17 mouse cellular contexts compared by ENCODE assay signal in genomic region chr10:110701276-110701675, GRCm38 (mm10).
"Had no signal": no experiment of that assay in that cellular context is flagged by ENCODE, and none has a peak within 500 bp of the region (broad histone marks: within the 10 kb centered on the region; RNA-seq: fewer than 3 reads in every experiment).

No protein-coding gene starts in this region.

- H3K9ac ChIP-seq: lung, embryonic 15.5 days; midbrain, embryonic 13.5 days; midbrain, embryonic 15.5 days; neural tube, embryonic 12.5 days; stomach, embryonic 15.5 days had no signal

- H3K27me3 ChIP-seq: lung, embryonic 15.5 days; megakaryocyte, embryonic 14.5 days; midbrain, embryonic 13.5 days; midbrain, embryonic 15.5 days; neural tube, embryonic 12.5 days; stomach, embryonic 15.5 days had no signal

- DNase-seq: lung, adult 2 months; lung, postnatal 14 days; lung, postnatal 36 days; right cerebral cortex, postnatal 14 days; thymus, adult 2 months; thymus, postnatal 25 days; thymus, postnatal 4 days had no signal

- H3K4me1 ChIP-seq: lung, embryonic 15.5 days; megakaryocyte, embryonic 14.5 days; midbrain, embryonic 13.5 days; midbrain, embryonic 15.5 days; neural tube, embryonic 12.5 days; stomach, embryonic 15.5 days had no signal

- H3K9me3 ChIP-seq: lung, embryonic 15.5 days; megakaryocyte, embryonic 14.5 days; midbrain, embryonic 13.5 days; midbrain, embryonic 15.5 days; neural tube, embryonic 12.5 days; stomach, embryonic 15.5 days had no signal

- ATAC-seq: lung, postnatal 0 days; midbrain, embryonic 13.5 days; midbrain, embryonic 15.5 days had no signal

- H3K4me2 ChIP-seq: lung, embryonic 15.5 days; midbrain, embryonic 11.5 days; midbrain, embryonic 13.5 days; midbrain, embryonic 15.5 days; neural tube, embryonic 12.5 days; stomach, embryonic 15.5 days had no signal

- H3K27ac ChIP-seq: lung, embryonic 15.5 days; macrophage; midbrain, embryonic 13.5 days; midbrain, embryonic 15.5 days; neural tube, embryonic 12.5 days; stomach, embryonic 15.5 days; stomach, postnatal 0 days had no signal

- H3K36me3 ChIP-seq: lung, embryonic 15.5 days; midbrain, embryonic 13.5 days; midbrain, embryonic 15.5 days; neural tube, embryonic 12.5 days; stomach, embryonic 15.5 days had no signal

- H3K4me3 ChIP-seq: lung, embryonic 15.5 days; megakaryocyte, embryonic 14.5 days; midbrain, embryonic 13.5 days; midbrain, embryonic 15.5 days; neural tube, embryonic 12.5 days; stomach, embryonic 15.5 days had no signal
